Mouse (Mus musculus) R1 (cell line): Measurements from ENCODE around the gene Stim1.

ENCODE experiments used
- DNase-seq: peaks from one replicate; pipeline ENCODE4 v3.0.0-alpha.2; 2018; ENCODE audit warnings: low read depth, low spot score

Gene Stim1

DNA sequence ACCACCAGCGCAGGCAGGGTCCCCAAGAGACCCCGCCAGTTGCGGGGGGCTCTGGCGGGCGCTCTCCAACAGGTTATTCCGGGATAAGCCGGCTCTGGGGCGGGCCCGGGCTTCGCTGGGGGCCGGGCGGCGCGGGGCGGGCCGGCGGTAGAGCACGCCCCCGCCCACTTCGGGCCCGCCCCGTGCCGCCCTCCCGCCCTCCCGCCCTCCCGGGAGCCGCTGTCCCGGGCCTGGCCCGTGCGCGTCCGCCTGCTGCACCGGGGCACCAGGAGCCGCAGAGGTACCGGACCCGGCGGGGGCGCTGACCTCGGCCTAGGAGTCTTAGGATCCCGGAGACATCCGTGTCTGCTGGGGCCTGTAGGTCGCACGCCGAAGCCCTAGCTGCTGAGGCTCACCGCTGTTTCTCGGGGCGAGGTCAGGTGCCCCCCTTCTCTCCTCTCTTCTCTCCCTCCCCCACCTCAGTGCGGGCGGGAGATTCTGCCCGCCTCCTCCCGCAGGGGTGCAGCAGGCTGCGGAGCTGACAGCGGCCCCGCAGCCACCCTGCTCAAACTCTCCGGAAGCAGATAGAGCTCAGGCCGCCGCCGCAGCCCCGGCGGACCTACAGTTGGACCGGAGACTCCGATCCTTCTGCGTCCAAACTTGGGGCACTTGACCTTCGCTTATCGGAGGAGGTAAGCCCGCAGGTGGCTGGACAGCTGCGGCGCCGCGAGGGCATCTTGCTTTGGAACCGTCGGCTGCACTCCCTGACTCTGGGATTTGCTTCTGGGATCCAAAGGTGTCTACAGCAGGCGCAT, at the start of gene Stim1:
Stim1 (plus strand) TSS at position 206 of the 794 bp plus-strand sequence.
- DNase-seq, result peak; percentile 88

DNA sequence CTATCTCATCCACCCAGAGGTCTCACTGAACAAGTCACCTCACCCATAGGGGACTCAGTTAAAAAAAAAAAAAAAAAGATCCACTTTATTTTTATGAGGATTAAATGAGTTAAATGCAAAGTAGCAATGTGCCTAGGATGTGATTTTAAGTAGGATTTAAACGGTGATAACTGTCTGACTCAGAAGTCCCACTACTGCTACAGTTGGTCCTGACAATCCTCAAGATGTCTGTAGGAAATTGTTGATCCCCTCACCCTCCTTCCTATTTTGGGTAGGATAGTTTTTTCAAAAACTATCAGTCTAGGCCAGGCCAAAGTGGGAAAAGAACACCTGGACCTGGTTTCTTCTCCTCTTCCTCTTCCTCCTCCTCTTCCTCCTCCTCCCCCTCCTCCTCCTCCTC, 45.7 kb upstream of the Stim1 start:
- no peak for DNase-seq

DNA sequence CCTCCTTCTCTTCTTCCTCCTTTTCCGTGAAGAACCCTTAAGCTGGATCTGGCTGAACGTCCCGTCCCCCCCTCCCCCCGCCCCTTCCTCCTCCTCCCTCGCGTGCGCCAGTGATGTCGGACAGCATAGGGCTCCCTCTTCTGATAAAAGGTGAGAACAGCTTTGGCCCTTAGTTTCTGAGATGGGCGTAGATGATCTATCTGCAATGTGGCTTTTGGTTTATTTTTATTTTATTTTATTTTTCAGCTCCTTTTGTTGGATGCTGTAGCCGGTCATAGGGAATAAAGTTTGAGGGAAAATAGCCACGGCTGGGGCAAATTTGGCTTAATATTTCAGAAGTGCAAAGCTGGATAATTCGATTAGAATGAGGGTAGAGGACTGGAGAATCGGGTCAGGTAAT, 45.3 kb upstream of the Stim1 start:
- peak; percentile 86 for DNase-seq

DNA sequence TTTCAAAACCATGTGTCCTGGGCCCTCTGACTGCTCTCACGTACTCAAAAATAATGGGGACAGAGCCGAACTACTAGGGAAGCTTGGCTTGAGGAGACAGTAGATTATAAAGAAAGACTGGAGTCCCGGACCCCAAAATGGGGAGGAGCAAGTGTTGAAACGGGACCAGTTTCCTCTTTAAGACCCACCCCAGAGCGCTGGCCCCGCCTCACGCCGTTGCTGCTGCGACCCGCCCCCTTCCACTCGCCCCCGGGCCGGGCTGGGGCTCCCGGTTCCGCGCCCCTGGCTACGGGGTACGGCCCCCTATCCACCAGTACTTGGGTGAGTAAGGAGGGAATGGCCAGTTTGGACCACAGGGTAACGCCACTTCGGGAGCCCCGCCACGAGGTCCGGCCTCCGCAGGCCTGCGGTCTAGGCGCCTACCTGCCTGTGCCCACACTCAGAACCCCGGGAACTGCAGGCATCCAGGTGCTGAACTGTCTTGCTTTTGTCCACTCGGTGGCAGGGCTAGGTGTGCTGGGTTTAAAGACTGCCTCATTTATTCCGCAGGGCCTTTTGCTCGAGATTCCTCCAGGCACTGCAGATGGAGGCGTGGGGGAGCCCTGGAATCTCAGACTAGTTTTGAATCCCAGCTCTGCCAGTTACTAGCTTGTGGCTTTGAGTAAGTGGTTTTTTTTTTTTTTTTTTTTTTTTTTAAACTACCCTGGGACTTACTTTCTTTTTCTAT, 44.6 kb upstream of the Stim1 start:
- DNase-seq, result peak; percentile 88

DNA sequence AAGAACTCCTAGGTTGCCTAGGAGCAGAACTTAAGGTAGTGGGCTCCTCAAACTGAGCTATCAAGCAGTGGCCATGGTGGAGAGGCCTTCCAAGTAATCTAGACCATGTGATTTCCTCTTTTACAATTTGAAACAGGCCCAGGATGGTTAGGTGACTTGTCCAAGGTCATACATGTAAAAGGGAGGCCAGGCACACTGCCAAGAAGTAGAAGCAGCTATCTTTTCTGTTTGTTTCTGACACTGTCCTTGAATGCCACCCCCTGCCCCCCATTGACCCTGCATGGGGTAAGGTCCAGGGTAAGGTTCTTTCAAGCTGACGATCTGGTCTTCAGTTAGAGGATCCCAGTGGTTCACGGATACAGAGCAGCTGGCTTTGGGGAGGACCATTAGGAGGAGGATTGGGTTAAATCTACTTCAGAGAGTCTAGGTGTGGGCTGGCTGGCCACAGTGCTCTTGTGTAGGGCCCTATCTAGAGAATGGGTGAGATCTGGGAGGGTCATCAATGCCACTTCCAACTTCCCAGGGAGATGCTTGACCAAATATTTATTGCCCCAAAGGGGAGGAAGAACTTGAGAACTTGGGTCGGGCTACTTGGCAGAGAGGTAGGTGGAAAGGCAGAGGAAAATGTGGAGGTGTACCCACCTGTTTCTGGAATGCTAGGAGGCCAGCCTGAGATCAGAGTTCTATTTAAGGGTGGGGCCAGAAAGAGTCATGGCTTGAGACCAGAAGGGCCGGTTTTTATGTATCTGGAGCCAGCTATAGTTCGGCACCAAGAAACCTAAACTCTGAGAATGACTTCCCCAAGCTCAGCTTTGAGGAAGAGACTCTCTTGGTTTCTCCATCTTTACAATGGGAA, 43.5 kb upstream of the Stim1 start:
- no peak for DNase-seq

DNA sequence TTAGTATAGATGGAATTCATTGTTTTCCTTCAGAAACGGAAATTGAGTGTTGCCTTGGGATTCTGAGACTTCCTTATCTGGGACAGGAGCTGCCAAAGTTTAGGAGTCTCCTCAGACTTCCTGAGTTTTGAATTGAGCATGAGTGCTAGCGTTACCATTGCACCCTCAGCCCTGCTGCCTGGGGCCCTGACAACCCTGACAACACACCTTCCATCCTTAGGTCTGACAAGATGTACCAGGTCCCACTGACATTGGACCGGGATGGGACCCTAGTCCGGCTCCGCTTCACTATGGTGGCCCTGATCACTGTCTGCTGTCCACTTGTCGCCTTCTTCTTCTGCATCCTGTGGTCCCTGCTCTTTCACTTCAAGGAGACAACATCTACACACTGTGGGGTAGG, 41.6 kb upstream of the Stim1 start:
- no peak for DNase-seq

DNA sequence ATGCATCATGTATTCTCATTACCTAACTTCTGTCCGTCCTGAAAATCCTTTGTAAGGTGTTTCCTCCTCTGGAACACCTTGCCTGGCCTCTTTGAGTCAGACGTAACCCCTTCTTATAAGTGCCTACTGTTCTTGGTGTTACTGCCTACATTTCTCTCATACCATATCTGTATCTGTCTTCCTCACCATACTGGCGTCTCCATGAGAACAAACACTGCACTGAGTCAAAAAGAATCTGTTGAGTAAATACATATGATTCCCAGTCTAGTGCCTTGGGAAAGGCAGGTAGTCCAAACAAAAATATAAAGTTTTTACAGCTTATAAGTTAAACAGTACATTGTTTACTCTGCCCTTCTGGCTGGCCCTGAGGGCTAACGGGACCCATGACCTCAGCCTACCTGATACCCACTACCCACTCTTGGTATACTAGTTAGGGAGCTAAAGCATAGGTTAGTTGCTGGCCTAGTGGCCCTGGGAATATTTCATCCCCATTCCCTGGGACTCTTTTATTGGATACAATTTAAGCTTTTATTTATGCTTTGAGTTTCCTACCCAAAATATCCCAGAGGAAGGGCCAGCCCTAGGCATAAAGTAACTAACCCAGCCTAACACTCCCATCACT, 39.4 kb upstream of the Stim1 start:
- no peak for DNase-seq

DNA sequence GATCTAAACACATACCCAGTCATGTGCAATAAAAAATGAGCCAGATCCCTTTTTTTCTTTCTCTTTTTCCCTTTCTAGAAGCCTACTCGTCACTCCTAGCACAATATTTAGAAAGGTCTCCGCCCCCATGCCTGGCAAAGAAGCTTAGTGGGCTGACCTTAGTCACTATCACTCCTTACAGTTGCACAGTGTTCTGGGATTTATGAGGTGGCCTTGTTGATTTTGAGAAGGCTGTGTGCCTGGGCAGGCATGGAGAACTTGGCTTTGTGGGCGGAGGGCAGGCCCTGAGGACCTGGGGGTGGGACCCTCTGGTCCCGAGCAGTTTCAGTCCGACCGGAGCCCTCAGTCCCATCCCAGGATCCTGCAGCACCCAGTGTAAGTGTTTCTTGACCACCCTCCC, 37.8 kb upstream of the Stim1 start:
- DNase-seq, result no peak

DNA sequence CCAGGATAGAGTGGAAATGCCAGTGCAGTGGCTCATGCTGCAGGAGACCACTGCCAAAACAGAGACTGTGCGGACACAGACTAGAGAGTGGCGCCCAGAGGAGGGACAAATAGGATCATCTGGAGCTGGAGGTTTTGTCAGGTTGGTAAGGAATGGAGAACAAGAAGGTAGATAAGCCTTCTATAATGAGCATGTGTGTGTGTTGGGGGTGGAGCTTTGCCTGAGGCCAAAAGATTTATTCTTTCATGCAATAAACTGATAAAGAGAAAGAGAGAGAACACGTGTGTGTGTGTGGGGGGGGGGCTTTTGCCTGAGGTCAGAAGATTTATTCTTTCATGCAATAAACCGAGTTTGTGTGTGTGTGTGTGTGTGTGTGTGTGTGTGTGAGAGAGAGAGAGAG, 34.5 kb upstream of the Stim1 start:
- DNase-seq, result no peak

DNA sequence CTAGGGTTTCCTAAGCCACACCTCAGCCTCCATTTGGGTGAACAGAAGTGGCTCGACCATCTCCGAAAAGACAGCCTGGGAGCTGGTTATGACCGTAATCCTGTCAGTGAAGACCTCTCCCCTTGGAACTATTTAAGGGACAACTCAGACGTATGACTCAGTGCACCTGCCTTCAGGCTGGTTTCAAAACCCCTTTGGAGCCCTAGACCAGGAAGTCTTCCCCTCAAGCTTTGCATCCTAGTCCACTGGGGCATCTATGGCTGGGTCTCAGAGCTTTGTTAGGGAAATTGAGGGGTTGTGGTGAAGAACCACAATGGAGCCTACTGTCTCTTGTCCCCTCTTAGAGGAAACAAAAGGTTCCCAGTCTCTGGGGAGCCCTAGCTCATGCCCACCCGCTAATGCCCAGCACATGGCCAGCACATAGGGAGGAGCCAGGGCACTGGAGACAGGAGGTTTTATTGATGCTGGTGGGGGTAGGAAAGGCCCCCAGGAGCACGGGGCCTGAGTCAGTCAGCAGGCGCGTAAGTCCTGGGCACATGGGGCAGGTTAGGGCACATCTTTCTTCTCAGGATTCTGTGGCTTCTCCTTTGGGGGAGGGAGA, 28.8 kb upstream of the Stim1 start:
- DNase-seq, result no peak

DNA sequence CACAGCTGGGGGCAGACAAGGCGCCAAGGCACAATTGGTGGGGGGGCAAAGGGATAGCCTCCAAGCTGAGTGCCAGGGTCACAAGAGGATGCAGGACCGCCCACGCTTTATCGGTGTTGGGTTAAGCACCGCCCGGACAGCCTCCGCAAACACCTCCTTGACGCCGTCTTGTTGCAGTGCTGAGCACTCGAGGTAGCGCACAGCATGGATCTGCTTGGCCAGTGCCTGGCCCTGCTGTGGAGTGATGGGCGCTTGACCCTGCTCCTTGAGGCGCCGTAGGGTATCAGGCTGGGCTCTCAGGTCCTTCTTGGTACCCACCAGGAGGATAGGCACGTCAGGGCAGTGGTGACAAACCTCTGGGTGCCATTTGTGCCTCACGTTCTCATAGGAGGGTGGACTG, 28.0 kb upstream of the Stim1 start:
- DNase-seq, result no peak

DNA sequence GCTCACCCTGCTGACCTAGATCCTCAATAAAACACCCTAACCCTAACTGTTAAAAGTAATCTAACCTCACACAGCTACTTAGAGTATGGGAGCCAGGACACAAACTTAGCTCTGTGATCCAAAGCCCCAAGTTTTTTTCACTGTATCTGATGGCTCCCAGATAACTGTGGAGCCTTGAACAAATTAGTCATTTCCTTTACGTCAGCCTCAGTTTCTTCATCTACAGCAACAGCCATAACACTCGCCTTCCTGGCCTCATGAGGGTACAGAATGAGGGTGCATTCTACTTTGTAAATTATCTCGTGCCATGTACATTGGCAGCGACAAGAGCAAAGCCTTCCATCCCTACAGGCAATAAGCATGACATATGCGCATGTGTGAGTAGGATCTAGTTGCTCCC, 25.2 kb upstream of the Stim1 start:
- DNase-seq, result no peak

DNA sequence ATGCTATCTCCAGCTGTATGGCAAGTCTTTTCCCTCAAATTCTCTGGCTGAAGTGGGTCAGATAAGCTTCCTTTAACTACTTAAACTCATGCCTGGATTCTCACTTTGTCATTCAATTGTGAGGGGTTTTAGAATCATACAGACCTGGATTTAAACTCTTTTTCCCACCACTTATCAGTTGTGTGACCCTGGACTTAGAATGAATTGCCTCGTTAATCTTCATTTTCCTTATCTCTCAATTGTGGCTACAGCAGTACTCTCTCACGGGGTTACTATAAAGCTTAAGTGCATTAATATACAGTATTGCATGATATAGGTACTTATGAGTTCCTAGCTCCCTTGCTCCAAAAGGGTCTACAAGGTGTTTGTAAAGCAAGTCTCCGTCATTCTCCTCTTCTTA, 24.7 kb upstream of the Stim1 start:
- DNase-seq, result no peak

DNA sequence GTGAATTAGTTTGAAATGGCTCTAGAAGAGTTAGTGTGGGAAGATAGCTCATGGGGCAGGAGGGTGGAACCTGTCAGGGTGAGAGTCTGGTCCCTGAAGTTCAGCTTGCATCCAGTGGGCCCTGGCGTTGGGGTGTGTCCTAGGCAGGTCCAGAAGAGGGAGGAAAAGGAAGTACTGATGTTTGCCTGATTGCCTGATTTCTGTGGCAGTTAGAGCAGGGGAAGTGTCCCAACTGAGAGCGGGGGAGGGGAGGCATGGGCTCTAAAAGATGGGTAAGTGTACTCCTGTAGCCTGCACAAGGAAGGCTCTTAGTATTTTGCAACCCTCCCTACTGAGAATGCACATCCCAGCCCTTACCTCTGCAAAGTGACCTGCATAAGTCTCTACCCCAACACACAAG, 23.7 kb upstream of the Stim1 start:
- no peak for DNase-seq

DNA sequence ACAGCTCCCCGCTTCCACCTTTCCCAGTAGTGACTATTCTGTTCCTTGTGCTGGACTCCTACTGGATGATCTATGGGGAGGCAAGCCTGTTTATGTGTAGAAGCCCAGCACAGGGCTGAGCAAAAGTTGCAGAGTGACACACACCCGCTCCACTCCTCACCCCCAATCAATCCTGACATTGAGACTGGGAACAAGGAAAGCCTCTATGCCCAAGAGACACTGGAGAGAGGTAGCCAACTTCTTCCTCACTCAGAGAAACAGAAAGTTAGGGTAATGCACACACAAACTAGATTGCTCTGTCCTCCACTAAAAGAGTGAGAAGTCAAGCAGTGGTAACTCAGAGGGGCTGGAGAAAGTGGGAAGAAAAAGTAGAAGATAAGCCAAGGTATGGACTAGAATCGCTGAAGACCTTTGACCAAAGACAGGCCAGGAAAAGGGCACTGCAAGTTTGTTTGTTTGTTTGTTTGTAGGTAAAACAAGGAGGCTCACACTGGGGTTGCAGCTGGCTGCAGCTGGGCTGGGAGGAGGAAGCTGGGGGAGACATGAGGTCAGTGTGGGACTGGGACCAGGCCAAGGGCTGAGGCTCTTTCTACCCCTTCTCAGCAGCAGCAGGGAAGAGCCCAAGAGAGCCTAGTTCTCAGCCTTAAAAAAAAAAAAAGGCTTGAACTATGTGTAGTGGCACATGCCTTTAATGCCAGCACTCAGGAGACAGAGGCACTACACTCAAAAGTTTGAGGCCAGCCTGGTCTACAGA, 22.6 kb upstream of the Stim1 start:
- no peak for DNase-seq

DNA sequence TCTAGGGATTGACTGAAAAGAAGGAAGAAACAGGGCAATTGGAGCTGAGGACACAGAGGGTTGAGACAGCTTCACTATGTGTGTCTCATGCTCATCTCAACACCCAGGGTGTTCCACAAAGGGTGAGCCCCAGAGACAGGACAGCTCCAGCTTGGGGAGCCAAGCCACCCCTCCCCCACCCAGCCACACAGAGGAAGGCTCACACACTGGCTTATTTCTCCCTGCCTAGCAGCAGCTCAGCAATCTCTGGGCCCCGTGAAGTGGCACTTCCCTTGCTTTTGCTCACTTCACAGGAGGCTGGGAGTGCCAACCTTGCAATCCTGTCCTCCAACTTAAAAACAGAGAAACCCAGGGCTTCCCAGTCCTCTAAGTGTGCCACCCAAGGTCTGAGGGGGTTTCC, 21.8 kb upstream of the Stim1 start:
- no peak for DNase-seq

DNA sequence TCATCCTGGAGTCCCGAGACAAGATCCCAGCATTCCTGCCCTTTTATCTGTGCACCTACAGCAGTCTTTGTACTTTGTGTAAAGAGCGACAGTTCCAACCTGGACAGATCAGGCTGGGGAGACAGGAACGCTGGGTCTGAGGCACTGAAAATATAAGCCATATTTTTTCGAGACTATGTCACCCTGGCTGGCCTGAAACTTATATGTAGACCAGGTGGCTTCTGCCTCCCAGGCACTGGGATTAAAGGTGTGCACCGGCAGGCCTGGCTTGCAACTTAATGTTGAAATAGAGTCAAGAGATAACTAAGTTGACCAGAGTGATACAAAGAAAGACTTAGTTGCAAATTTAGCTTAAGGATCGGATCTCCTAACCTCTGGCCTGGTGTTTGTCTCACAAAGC, 21.3 kb upstream of the Stim1 start:
- DNase-seq, result no peak

DNA sequence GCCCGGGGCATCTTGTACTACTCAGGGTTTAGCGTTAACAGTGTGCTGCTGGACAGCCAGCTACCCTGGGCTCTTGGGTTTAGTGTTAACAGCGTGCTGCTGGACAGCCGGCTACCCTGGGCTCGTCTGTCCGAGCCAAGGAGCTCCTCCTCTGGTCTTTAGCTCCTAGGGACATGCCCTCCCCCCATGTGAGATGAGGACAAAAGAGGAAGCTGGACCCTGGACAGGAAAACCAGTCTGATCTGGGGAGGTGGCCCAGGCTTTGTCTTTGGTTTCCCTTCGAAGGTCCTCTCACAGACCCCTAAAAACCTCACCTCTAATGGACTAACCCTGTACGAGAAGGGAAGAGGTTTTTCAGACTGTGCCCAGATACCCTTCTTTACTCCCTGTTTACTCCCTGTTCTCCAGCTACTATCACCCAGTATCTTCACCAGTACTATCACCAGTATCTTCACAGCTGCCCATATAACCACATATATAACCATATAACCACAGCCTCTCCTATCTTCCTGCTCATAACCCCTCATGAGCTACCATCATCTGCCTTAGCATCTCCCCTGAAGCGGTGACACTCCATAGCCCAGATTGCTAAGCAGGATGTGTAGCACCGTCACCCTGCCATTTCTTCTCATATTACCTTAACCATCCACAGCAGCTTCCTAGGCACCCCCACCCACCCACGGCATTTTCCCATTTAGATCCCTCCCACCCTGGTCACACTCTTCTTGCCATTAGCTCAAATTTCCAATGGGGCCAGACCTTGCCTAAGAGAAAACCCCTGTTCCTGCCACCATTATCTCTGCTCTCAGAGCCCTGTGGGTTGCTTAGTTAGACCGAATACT, 20.4 kb upstream of the Stim1 start:
- no peak for DNase-seq

DNA sequence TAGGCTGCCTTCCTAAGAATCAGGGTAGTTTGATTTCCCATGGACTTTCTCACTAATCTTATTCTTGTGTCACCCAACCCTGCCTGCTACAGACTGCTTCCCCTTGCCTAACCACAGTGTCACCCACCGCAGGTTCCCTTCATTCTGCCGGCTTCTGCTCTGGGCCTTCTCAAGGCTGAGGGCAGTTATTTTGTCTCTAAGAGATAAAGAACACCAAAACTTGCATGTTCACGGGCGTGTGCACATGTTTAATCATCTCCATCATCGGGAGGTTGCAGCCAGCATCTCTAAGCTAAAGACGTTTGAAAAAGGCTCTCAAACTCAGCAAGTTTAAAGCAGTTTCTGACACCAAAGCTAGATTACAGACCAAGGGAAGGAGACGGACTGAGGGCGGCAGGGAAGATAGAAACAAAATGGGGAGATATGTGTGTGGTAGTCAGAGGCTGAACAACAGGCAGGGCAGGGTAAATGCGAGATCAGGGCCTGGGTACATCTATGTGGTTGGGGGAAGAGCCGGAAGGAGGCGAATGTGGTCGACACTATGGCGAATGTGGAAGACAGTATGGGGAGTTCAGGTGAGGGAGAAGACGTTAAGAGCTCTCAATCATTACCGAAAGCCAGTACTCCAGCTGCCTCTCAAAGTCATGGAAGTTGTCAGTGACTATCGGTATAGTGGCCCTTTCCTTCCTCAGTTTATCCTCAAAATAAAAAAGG, 18.8 kb upstream of the Stim1 start:
- DNase-seq, result no peak
